Mouse (Mus musculus): ENCODE measurements around the gene Stx3.

The Stx3 gene

GRCm38 (mm10) chr19:11725915-11726314 lies 93.3 kb downstream of the Stx3 start:
- DNase-seq (ENCODE audit: low spot score) = no peak
